In the genomic region with DNA sequence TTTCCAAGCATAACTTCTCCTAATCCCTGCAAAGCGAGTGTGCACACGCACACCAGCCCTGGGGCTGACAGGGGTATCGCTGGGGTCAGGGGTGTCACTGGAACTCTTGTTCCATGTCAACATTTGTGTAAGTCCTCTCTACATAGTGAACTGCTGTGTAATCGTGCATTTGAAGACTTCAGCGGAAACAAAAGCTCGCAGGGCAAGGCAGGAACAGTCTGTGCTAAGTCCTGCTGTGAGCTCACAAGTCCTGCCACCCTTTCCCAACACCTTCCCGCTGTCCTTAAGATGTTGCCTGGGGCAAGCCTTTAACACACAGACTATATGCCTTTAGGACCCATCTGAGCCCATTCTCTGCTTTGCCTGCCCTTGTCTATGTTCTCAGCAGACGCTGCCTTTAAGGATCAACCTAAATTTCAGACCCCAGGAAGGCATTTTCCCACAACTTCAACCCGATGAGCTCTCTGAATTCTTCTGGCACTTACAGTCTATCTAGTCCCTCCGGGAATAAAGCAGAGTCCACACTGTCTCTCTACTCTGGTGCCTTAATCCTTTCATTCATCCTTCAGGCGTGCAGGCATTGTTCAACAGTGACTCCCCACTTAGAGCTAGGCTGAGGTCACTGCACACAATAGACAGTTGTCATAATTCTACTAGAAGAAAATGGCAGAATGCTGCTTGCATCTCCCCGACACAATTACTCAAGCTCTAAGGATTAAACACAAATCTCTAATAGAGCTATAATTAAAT, we compare ENCODE assay signal across 15 mouse cellular contexts.
DNase-seq lines count a peak whose midpoint lies in the region; ATAC-seq and TF ChIP-seq lines count a peak whose summit lies in the region.
"Had no signal": no experiment of that assay in that cellular context is flagged by ENCODE, and none has a peak within 500 bp of the region (broad histone marks: within the 10 kb centered on the region; RNA-seq: fewer than 3 reads in every experiment).

No protein-coding gene starts in this region.

- no peak overlapping the region for H3K9ac ChIP-seq in hindbrain, embryonic 12.5 days
- H3K9ac ChIP-seq in midbrain, embryonic 14.5 days (replicated peaks; ENCODE audit: low read length) = no peak overlapping the region
- H3K9ac ChIP-seq: embryonic facial prominence, embryonic 12.5 days had no signal

- no peak for TF ChIP-seq CTCF in kidney, adult 2 months (conservative IDR thresholded peaks at IDR 0.05; ENCODE audit: insufficient read depth, insufficient read length, low read depth, low read length)

- no peak for ATAC-seq in hindbrain, embryonic 12.5 days (ENCODE audit: low FRiP score)
- no peak for ATAC-seq in midbrain, embryonic 14.5 days (ENCODE audit: low FRiP score, low TSS enrichment)
- ATAC-seq: intestine, postnatal 0 days had no signal

- H3K9me3 ChIP-seq in heart, embryonic 10.5 days = no peaks in the 10 kb centered on the region
- no peaks in the 10 kb centered on the region for H3K9me3 ChIP-seq in embryonic facial prominence, embryonic 10.5 days
- H3K9me3 ChIP-seq in hindbrain, embryonic 12.5 days (replicated peaks) = no peaks in the 10 kb centered on the region
- H3K9me3 ChIP-seq in midbrain, embryonic 14.5 days (ENCODE audit: control insufficient read depth, low read length) = no peaks in the 10 kb centered on the region
- H3K9me3 ChIP-seq: embryonic facial prominence, embryonic 12.5 days had no signal

- no peaks in the 10 kb centered on the region for H3K36me3 ChIP-seq in heart, embryonic 10.5 days
- H3K36me3 ChIP-seq in embryonic facial prominence, embryonic 10.5 days (replicated peaks) = peaks cover 5% of the 10 kb centered on the region; the same call in 1 of the 2 replicates
- H3K36me3 ChIP-seq in hindbrain, embryonic 12.5 days = no peaks in the 10 kb centered on the region
- no peaks in the 10 kb centered on the region for H3K36me3 ChIP-seq in midbrain, embryonic 14.5 days (ENCODE audit: control insufficient read depth, insufficient read depth, low read length)
- H3K36me3 ChIP-seq in kidney, adult 2 months (ENCODE audit: control insufficient read depth, insufficient read depth, low read length) = no peaks in the 10 kb centered on the region

- no peak for TF ChIP-seq POLR2A in kidney, adult 2 months (IDR thresholded peaks at IDR 0.05; ENCODE audit: low read depth, low read length)

- no peaks in the 10 kb centered on the region for H3K27me3 ChIP-seq in heart, embryonic 10.5 days (ENCODE audit: insufficient read depth, poor library complexity, severe bottlenecking)
- H3K27me3 ChIP-seq in embryonic facial prominence, embryonic 10.5 days (replicated peaks; ENCODE audit: low read depth, poor library complexity, severe bottlenecking) = no peaks in the 10 kb centered on the region
- H3K27me3 ChIP-seq in hindbrain, embryonic 12.5 days = no peaks in the 10 kb centered on the region
- H3K27me3 ChIP-seq in midbrain, embryonic 14.5 days (ENCODE audit: control insufficient read depth, insufficient read depth, low read length) = no peaks in the 10 kb centered on the region
- H3K27me3 ChIP-seq in kidney, adult 2 months (replicated peaks; ENCODE audit: control insufficient read depth, insufficient read depth, low read length) = no peaks in the 10 kb centered on the region
- H3K27me3 ChIP-seq: embryonic facial prominence, embryonic 12.5 days had no signal

- 45% methylated on average over 12 of the region's 12 CpGs for whole genome bisulfite sequencing in heart, embryonic 10.5 days
- 26% methylated on average over 12 of the region's 12 CpGs for WGBS in embryonic facial prominence, embryonic 10.5 days
- 26% methylated on average over 12 of the region's 12 CpGs for WGBS in hindbrain, embryonic 12.5 days
- 12% methylated on average over 12 of the region's 12 CpGs for WGBS in midbrain, embryonic 14.5 days
- 77% methylated on average over 12 of the region's 12 CpGs for WGBS in kidney, adult 2 months

- peak overlapping the region; percentile 42; the same call in 1 of the 2 replicates for H3K27ac ChIP-seq in heart, embryonic 10.5 days
- peak overlapping the region; percentile 24; the same call in 1 of the 2 replicates for H3K27ac ChIP-seq in embryonic facial prominence, embryonic 10.5 days (replicated peaks)
- peak overlapping the region; percentile 24; the same call in 1 of the 2 replicates for H3K27ac ChIP-seq in hindbrain, embryonic 12.5 days
- peak overlapping the region; percentile 63; the same call in 1 of the 2 replicates for H3K27ac ChIP-seq in midbrain, embryonic 14.5 days (replicated peaks; ENCODE audit: low read depth, low read length)
- H3K27ac ChIP-seq in kidney, adult 2 months (ENCODE audit: insufficient read depth, low read depth, low read length) = no peak overlapping the region
- H3K27ac ChIP-seq: embryonic facial prominence, embryonic 12.5 days had no signal

- H3K4me1 ChIP-seq in heart, embryonic 10.5 days = peaks cover 55% of the 10 kb centered on the region
- H3K4me1 ChIP-seq in embryonic facial prominence, embryonic 10.5 days = peaks cover 56% of the 10 kb centered on the region
- H3K4me1 ChIP-seq in hindbrain, embryonic 12.5 days = peaks cover 53% of the 10 kb centered on the region
- peaks cover 39% of the 10 kb centered on the region for H3K4me1 ChIP-seq in midbrain, embryonic 14.5 days (ENCODE audit: control insufficient read depth, insufficient read depth, low read length)
- no peaks in the 10 kb centered on the region for H3K4me1 ChIP-seq in kidney, adult 2 months (ENCODE audit: control insufficient read depth, insufficient read depth, low read length)

- H3K4me3 ChIP-seq in heart, embryonic 10.5 days = no peak overlapping the region
- H3K4me3 ChIP-seq in embryonic facial prominence, embryonic 10.5 days = no peak overlapping the region
- H3K4me3 ChIP-seq in hindbrain, embryonic 12.5 days = no peak overlapping the region
- no peak overlapping the region for H3K4me3 ChIP-seq in midbrain, embryonic 14.5 days (replicated peaks; ENCODE audit: low read depth, low read length)
- no peak overlapping the region for H3K4me3 ChIP-seq in kidney, adult 2 months (ENCODE audit: insufficient read depth, low read depth, low read length)
- H3K4me3 ChIP-seq: embryonic facial prominence, embryonic 12.5 days had no signal

- no peak overlapping the region for H3K4me2 ChIP-seq in hindbrain, embryonic 12.5 days (replicated peaks)
- H3K4me2 ChIP-seq in midbrain, embryonic 14.5 days (ENCODE audit: low read length) = no peak overlapping the region
- H3K4me2 ChIP-seq: embryonic facial prominence, embryonic 12.5 days; liver, embryonic 11.5 days had no signal

- no peak for DNase-seq in heart, embryonic 10.5 days (ENCODE audit: low spot score)
- DNase-seq in heart, postnatal 4 days = no peak
- DNase-seq in embryonic facial prominence, embryonic 10.5 days (ENCODE audit: low spot score) = no peak
- DNase-seq in midbrain, embryonic 14.5 days = peak; percentile 60
- no peak for DNase-seq in kidney, adult 2 months
- no peak for DNase-seq in ovary, postnatal 10 days (ENCODE audit: low spot score)
- DNase-seq in lung, postnatal 10 days = no peak
- DNase-seq: cerebellum, adult 9-10 months; heart, postnatal 10 days; kidney, postnatal 4 days; thymus, adult 18-20 months had no signal
